Mouse (Mus musculus): ENCODE results near the gene Ppp2r1b. TPM values are rescaled to one million over a fixed set of nuclear protein-coding genes. Genes with fewer than 3 reads are reported as not detected.

The Ppp2r1b gene
- polyA plus RNA-seq, 1 experiment from 2014 or later = 73.9 TPM

DNA sequence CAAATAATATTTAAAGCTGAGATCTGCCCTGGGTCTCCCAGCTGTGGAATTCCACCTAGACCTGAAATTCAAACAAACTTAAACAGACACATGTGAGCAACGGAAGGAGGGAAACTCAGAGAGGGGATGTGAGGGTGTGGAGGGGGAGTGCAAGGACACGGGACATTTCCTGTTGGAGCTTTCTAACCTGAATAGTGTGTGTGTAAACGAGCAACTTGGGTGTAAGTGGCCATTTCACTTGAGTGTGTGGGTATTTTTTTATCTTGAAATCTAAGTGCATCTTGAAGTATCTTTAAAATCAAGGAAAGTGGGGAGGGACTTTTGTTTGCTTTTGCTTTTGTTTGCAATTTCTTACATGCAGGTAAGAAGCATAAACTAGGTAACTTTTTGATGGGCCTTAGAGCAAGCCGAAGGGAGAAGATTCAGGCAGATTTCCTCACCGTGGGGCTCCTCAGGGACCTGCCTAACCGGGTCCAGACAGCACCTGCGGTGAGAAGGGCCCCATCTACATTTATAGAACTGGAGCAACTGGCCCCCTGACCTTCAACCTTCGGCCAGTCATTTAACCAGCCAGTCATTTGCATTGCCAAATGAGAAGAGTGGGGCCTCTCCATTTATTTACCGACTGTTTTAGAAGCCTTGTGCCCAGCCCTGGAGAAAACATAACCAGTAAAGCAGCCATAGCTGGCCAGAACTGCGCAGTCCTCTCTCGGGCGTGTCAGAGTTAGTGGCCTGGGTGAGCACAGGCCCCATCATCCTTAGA, 2.7 kb downstream of the Ppp2r1b start:
- H3K9me3 ChIP-seq (ENCODE audit: control insufficient read depth, low read length) = no peaks in the 10 kb centered on the region
- H3K4me2 ChIP-seq (ENCODE audit: low read length) = no peak overlapping the region
- H3K36me3 ChIP-seq (ENCODE audit: control insufficient read depth, insufficient read depth, low read length) = peaks cover 21% of the 10 kb centered on the region
- no peak overlapping the region for H3K4me3 ChIP-seq (ENCODE audit: low read depth, low read length)
- H3K4me1 ChIP-seq (replicated peaks; ENCODE audit: control insufficient read depth, insufficient read depth, low read length) = peaks cover 16% of the 10 kb centered on the region; the same call in 1 of the 2 replicates
- H3K27me3 ChIP-seq (replicated peaks; ENCODE audit: control insufficient read depth, insufficient read depth, low read length) = no peaks in the 10 kb centered on the region
- peak; percentile 53 for DNase-seq (ENCODE audit: low spot score)
- no peak overlapping the region for H3K9ac ChIP-seq (ENCODE audit: low read length)
- no peak for ATAC-seq (replicated peaks; ENCODE audit: low FRiP score, low TSS enrichment, low read depth)
- 0 out of 2 replicates have a peak overlapping the region, but pooled peaks have one; percentile 1 for H3K27ac ChIP-seq (ENCODE audit: low read depth)
- WGBS = 56% methylated on average over 12 of the region's 12 CpGs

DNA sequence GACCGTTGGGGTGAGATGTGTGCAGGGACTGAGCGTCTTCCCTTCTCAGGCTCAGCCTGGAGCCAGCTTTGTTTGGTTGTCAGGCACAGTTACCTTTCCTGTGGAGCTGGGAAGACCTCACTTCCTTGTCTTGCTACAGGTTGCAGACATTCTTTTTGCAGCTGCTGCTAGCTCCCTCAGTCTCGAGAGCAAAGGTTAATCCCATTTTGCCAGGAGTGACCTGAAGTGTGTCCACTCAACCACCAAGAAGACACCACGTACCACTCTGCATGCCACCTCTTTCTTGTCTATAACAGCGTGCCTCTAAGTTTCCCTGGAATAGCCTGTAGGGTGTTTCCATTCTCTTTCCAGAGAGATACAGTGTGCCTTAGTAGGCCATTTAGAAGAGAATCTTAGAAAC, 3.7 kb downstream of the Ppp2r1b start:
- WGBS = 57% methylated on average over 5 of the region's 5 CpGs
- peaks cover 16% of the 10 kb centered on the region; the same call in 1 of the 2 replicates for H3K4me1 ChIP-seq (replicated peaks; ENCODE audit: control insufficient read depth, insufficient read depth, low read length)

DNA sequence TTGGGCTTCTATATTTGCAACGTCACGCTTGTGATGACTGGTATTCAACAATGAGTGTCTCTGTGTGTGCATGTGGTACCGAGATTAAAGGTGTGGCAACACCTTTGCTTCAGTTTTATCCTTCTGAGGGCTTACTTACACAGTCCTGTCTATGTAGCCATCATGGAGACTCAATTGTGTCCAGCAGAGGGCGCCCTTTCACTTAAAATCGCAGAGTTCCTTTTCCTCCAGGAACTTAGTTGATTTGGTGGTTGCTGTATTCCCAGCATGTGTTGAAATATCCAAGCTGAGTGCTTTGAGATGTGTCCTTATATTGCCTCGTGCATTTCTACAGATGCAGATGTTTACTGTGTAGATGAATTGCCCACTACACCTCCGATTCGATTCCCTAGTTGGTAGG, 4.1 kb downstream of the Ppp2r1b start:
- Histone ChIP-seq H3K27me3 (replicated peaks; ENCODE audit: control insufficient read depth, insufficient read depth, low read length) (no peaks in the 10 kb centered on the region), H3K9me3 (ENCODE audit: control insufficient read depth, low read length) (no peaks in the 10 kb centered on the region), H3K36me3 (ENCODE audit: control insufficient read depth, insufficient read depth, low read length) (peaks cover 9% of the 10 kb centered on the region; the same call in 1 of the 2 replicates), H3K4me2 (ENCODE audit: low read length) (no peak overlapping the region), H3K27ac (ENCODE audit: low read depth) (peak overlapping the region; percentile 33; the same call in 1 of the 2 replicates), H3K4me3 (ENCODE audit: low read depth, low read length) (no peak overlapping the region), H3K4me1 (replicated peaks; ENCODE audit: control insufficient read depth, insufficient read depth, low read length) (peaks cover 16% of the 10 kb centered on the region; the same call in 1 of the 2 replicates), H3K9ac (ENCODE audit: low read length) (no peak overlapping the region)
- whole genome bisulfite sequencing = 18% methylated on average over 8 of the region's 8 CpGs
- ATAC-seq (replicated peaks; ENCODE audit: low FRiP score, low TSS enrichment, low read depth) = peak; percentile 80
- peak; percentile 99 for DNase-seq (ENCODE audit: low spot score)

More for the DNA sequence above, 3.7 kb downstream of the Ppp2r1b start:
- ATAC-seq (replicated peaks; ENCODE audit: low FRiP score, low TSS enrichment, low read depth) (no peak), DNase-seq (ENCODE audit: low spot score) (no peak)
- Histone ChIP-seq H3K9ac (ENCODE audit: low read length) (no peak overlapping the region), H3K4me3 (ENCODE audit: low read depth, low read length) (no peak overlapping the region), H3K27me3 (replicated peaks; ENCODE audit: control insufficient read depth, insufficient read depth, low read length) (no peaks in the 10 kb centered on the region), H3K4me2 (ENCODE audit: low read length) (no peak overlapping the region), H3K36me3 (ENCODE audit: control insufficient read depth, insufficient read depth, low read length) (peaks cover 13% of the 10 kb centered on the region; the same call in 1 of the 2 replicates), H3K9me3 (ENCODE audit: control insufficient read depth, low read length) (no peaks in the 10 kb centered on the region), H3K27ac (ENCODE audit: low read depth) (no peak overlapping the region)

DNA sequence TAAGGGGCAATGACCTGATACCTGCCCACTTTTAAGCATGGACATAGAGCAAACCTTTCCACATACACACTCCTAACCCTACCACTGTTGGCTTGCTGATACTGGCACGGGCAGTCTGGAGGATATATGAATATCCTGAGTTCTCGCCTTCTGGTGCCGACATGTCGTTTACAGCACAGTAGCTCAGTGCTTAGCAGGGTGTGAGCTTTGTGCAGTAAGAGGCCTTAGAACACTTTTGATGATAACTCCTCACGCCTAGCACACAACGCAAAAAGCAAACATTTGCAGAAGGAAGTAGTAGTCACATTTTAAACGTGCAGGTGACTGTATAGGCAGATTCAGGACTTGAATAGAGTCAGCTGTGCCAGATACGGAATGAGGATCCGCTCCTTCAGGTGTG, 4.7 kb downstream of the Ppp2r1b start:
- 61% methylated on average over 9 of the region's 9 CpGs for WGBS
- DNase-seq (ENCODE audit: low spot score) (peak; percentile 56), ATAC-seq (replicated peaks; ENCODE audit: low FRiP score, low TSS enrichment, low read depth) (peak; percentile 18; the same call in 1 of the 2 replicates)
- Histone ChIP-seq H3K27me3 (replicated peaks; ENCODE audit: control insufficient read depth, insufficient read depth, low read length) (no peaks in the 10 kb centered on the region), H3K9ac (ENCODE audit: low read length) (no peak overlapping the region), H3K9me3 (ENCODE audit: control insufficient read depth, low read length) (no peaks in the 10 kb centered on the region), H3K27ac (ENCODE audit: low read depth) (peak overlapping the region; percentile 33; the same call in 1 of the 2 replicates), H3K4me1 (replicated peaks; ENCODE audit: control insufficient read depth, insufficient read depth, low read length) (peaks cover 16% of the 10 kb centered on the region; the same call in 1 of the 2 replicates), H3K4me3 (ENCODE audit: low read depth, low read length) (no peak overlapping the region), H3K36me3 (ENCODE audit: control insufficient read depth, insufficient read depth, low read length) (peaks cover 4% of the 10 kb centered on the region; the same call in 1 of the 2 replicates), H3K4me2 (ENCODE audit: low read length) (peak overlapping the region; percentile 38)

DNA sequence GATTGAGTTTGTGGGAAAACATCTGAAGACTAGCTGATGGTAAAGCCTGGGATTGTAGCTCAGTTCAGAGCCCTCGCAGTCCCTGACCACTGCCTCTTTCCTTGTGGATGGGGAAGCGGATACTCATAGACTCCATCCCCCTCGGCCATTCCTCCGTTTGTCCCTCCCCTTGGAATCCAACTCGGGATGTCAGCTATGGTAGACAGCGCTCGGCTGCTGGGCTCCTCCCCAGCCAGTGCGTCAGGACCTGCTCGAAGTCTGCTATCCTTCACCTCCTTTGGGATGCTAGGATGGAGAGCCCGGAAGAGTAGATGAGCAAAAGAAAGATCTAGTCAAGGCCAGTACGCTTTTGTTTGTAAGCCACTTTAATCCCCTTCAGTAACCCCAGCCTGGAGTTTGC, 5.2 kb downstream of the Ppp2r1b start:
- DNase-seq (ENCODE audit: low spot score) (no peak), ATAC-seq (replicated peaks; ENCODE audit: low FRiP score, low TSS enrichment, low read depth) (no peak)
- Histone ChIP-seq H3K4me3 (ENCODE audit: low read depth, low read length) (no peak overlapping the region), H3K4me2 (ENCODE audit: low read length) (peak overlapping the region; percentile 38), H3K27me3 (replicated peaks; ENCODE audit: control insufficient read depth, insufficient read depth, low read length) (no peaks in the 10 kb centered on the region), H3K9ac (ENCODE audit: low read length) (no peak overlapping the region), H3K27ac (ENCODE audit: low read depth) (no peak overlapping the region; the same call in 1 of the 2 replicates), H3K36me3 (ENCODE audit: control insufficient read depth, insufficient read depth, low read length) (no peaks in the 10 kb centered on the region), H3K4me1 (replicated peaks; ENCODE audit: control insufficient read depth, insufficient read depth, low read length) (peaks cover 16% of the 10 kb centered on the region; the same call in 1 of the 2 replicates), H3K9me3 (ENCODE audit: control insufficient read depth, low read length) (no peaks in the 10 kb centered on the region)
- WGBS = 16% methylated on average over 11 of the region's 11 CpGs

DNA sequence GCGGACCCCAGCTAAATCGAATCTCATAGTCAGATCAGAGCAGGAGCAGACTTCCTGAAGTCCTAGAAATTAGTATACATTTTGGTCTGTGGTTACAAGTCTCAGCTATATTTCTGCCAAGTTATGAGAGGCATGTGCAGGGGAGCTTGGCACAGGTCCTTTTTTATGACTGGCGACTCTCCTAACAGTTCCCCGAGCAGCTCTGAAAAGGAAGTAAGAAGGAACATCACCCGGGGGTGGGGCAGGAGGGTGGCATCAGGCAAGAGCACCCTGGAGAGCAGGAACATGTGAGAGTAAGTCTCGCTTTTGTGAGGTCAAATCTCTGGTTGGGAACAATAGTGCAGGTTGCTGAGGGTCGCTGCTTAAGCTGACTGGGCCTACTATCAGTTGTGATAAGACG, 5.6 kb downstream of the Ppp2r1b start:
- no peaks in the 10 kb centered on the region for H3K9me3 ChIP-seq (ENCODE audit: control insufficient read depth, low read length)
- no peaks in the 10 kb centered on the region for H3K36me3 ChIP-seq (ENCODE audit: control insufficient read depth, insufficient read depth, low read length)
- no peak overlapping the region for H3K9ac ChIP-seq (ENCODE audit: low read length)
- peaks cover 16% of the 10 kb centered on the region; the same call in 1 of the 2 replicates for H3K4me1 ChIP-seq (replicated peaks; ENCODE audit: control insufficient read depth, insufficient read depth, low read length)
- WGBS = 50% methylated on average over 8 of the region's 8 CpGs
- H3K4me3 ChIP-seq (ENCODE audit: low read depth, low read length) = no peak overlapping the region
- no peaks in the 10 kb centered on the region for H3K27me3 ChIP-seq (replicated peaks; ENCODE audit: control insufficient read depth, insufficient read depth, low read length)
- no peak overlapping the region; the same call in 1 of the 2 replicates for H3K27ac ChIP-seq (ENCODE audit: low read depth)
- no peak for DNase-seq (ENCODE audit: low spot score)
- peak overlapping the region; percentile 38 for H3K4me2 ChIP-seq (ENCODE audit: low read length)
- ATAC-seq (replicated peaks; ENCODE audit: low FRiP score, low TSS enrichment, low read depth) = no peak

DNA sequence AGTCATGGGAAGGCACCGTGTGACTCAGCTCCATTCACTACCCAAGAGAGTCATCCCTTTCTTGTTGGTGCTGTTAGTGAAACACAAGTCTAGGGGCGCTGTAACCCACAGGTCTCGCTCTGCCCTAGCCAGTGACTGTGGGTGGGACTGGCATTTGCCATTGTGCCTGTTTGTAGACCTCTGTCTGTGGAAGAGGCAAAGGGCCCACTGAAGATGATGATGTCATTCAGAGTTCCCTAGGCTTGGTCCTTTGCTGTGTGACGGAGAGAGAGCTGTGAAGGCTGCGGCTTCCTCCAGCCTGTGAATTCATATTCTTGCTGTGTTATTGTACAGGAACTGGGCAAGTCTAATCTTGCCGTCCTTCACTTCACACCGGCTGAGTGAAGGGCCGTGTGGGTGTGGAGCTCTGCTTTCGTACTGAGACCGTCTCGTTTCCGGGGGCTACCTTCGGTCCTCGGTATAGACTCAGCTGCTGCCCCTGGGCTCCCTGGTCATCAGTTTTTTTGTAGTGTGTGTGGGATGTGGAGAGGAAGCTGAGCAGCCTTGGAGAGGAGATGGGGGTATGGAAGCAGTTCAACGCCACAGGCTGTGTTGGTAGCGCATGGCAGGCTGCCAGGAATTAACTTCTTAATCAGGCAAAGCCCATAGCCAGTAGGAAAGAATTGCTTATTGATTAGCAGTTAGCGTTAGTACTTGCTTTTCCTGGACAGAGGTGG, 7.7 kb downstream of the Ppp2r1b start:
- H3K4me2 ChIP-seq (ENCODE audit: low read length) = no peak overlapping the region
- DNase-seq (ENCODE audit: low spot score) (no peak), ATAC-seq (replicated peaks; ENCODE audit: low FRiP score, low TSS enrichment, low read depth) (no peak)
- no peaks in the 10 kb centered on the region for H3K9me3 ChIP-seq (ENCODE audit: control insufficient read depth, low read length)
- H3K4me1 ChIP-seq (replicated peaks; ENCODE audit: control insufficient read depth, insufficient read depth, low read length) = peaks cover 16% of the 10 kb centered on the region
- H3K36me3 ChIP-seq (ENCODE audit: control insufficient read depth, insufficient read depth, low read length) = no peaks in the 10 kb centered on the region
- H3K4me3 ChIP-seq (ENCODE audit: low read depth, low read length) = no peak overlapping the region
- 69% methylated on average over 17 of the region's 17 CpGs for WGBS
- no peak overlapping the region for H3K27ac ChIP-seq (ENCODE audit: low read depth)
- H3K27me3 ChIP-seq (replicated peaks; ENCODE audit: control insufficient read depth, insufficient read depth, low read length) = no peaks in the 10 kb centered on the region
- no peak overlapping the region for H3K9ac ChIP-seq (ENCODE audit: low read length)

DNA sequence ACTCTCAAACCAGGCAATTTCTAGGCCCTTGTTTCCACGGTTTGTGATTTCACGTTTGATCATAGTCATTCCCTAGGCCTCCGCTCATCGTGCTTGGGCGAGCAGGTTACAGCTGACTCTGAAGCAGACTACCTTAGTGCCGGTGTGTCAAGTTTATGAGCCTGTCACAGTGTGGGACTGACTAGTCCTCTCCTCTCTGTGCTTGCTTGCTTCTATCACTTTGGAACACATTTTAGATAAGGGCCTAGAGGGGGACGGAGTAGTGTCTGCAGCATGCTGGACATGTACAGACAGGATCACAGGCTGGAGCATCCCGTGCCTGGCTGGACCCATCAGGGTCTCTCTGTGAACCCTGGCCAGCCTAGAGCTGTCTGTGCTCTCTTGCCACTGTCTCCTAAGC, 9.3 kb downstream of the Ppp2r1b start:
- no peak overlapping the region for H3K27ac ChIP-seq (ENCODE audit: low read depth)
- ATAC-seq (replicated peaks; ENCODE audit: low FRiP score, low TSS enrichment, low read depth) (no peak), DNase-seq (ENCODE audit: low spot score) (no peak)
- no peak overlapping the region for H3K9ac ChIP-seq (ENCODE audit: low read length)
- H3K27me3 ChIP-seq (replicated peaks; ENCODE audit: control insufficient read depth, insufficient read depth, low read length) = no peaks in the 10 kb centered on the region
- no peak overlapping the region for H3K4me3 ChIP-seq (ENCODE audit: low read depth, low read length)
- H3K36me3 ChIP-seq (ENCODE audit: control insufficient read depth, insufficient read depth, low read length) = peaks cover 3% of the 10 kb centered on the region; the same call in 1 of the 2 replicates
- H3K4me1 ChIP-seq (replicated peaks; ENCODE audit: control insufficient read depth, insufficient read depth, low read length) = peaks cover 22% of the 10 kb centered on the region
- no peaks in the 10 kb centered on the region for H3K9me3 ChIP-seq (ENCODE audit: control insufficient read depth, low read length)
- 71% methylated on average over 8 of the region's 8 CpGs for WGBS
- no peak overlapping the region for H3K4me2 ChIP-seq (ENCODE audit: low read length)
